Mouse (Mus musculus) ovary, postnatal 36 days (tissue): ENCODE data around the gene Dedd.

ENCODE experiments used
- DNase-seq: peaks from one replicate; pipeline ENCODE4 v3.0.0; 2022; ENCODE audit warnings: low spot score, mixed read lengths

Gene Dedd

GRCm38 (mm10) chr1:171361106-171362103 is 32.5 kb downstream of the Dedd start:
- DNase-seq: peak; percentile 45

GRCm38 (mm10) chr1:171365934-171366333 is 37.0 kb downstream of the Dedd start:
- DNase-seq: no peak

GRCm38 (mm10) chr1:171369845-171370556 is 41.1 kb downstream of the Dedd start, which contains the start of gene Nectin4:
TSS of gene Nectin4 (plus strand) at chr1:171370099.
- peak; percentile 39 for DNase-seq

- no peak for DNase-seq
These were observed 43.9 kb downstream of the Dedd start for GRCm38 (mm10) chr1:171372880-171373279.

- no peak for DNase-seq
These were observed 45.0 kb downstream of the Dedd start for GRCm38 (mm10) chr1:171373946-171374345.

GRCm38 (mm10) chr1:171375646-171376097 is 46.7 kb downstream of the Dedd start:
- DNase-seq: no peak

GRCm38 (mm10) chr1:171378298-171378697 is 49.4 kb downstream of the Dedd start:
- no peak for DNase-seq

GRCm38 (mm10) chr1:171379935-171380599 is 51.1 kb downstream of the Dedd start:
- peak; percentile 73 for DNase-seq

GRCm38 (mm10) chr1:171382096-171382620 is 53.2 kb downstream of the Dedd start:
- no peak for DNase-seq

GRCm38 (mm10) chr1:171384361-171384760 is 55.4 kb downstream of the Dedd start:
- DNase-seq: no peak

- DNase-seq: no peak
These were observed 56.2 kb downstream of the Dedd start for GRCm38 (mm10) chr1:171385171-171385570.

GRCm38 (mm10) chr1:171387099-171387498 is 58.2 kb downstream of the Dedd start:
- DNase-seq: no peak

- DNase-seq: no peak
These were observed 59.6 kb downstream of the Dedd start, which contains the start of gene Arhgap30 for GRCm38 (mm10) chr1:171388376-171389102. TSS of gene Arhgap30 (plus strand) at chr1:171388954.

- DNase-seq: no peak
These were observed 61.2 kb downstream of the Dedd start for GRCm38 (mm10) chr1:171390101-171390500.
